Mouse (Mus musculus) heart, embryonic 10.5 days (tissue): Measurements from ENCODE around the gene Extl1. TPM values are rescaled to one million over a fixed set of nuclear protein-coding genes. Genes with fewer than 3 reads are reported as not detected.
A peak's percentile ranks its signal among the peaks of the same experiment; 100 is the strongest.

ENCODE experiments used
- DNase-seq: peaks from one replicate; pipeline ENCODE4 v3.0.0-alpha.2; 2017; ENCODE audit warnings: low spot score
- H3K27ac ChIP-seq: fragments of 300-500 bp; sonication (generic); 2 replicates; pipeline ENCODE4 v1.5.1; 2016; ENCODE audit warnings: mild to moderate bottlenecking
- H3K27me3 ChIP-seq: fragments of 300-500 bp; sonication (generic); 2 replicates; pipeline ENCODE4 v1.6.1; 2016; ENCODE audit warnings: mild to moderate bottlenecking; ENCODE audit not compliant: poor library complexity, insufficient read depth, severe bottlenecking
- H3K36me3 ChIP-seq: fragments of 300-500 bp; sonication (generic); 2 replicates; pipeline ENCODE4 v1.6.1; 2016; ENCODE audit warnings: mild to moderate bottlenecking, moderate library complexity
- H3K4me1 ChIP-seq: fragments of 300-500 bp; sonication (generic); 2 replicates; pipeline ENCODE4 v1.6.1; 2016; ENCODE audit warnings: mild to moderate bottlenecking
- H3K4me3 ChIP-seq: fragments of 300-500 bp; sonication (generic); 2 replicates; pipeline ENCODE4 v1.5.1; 2016; ENCODE audit warnings: mild to moderate bottlenecking, moderate library complexity
- H3K9me3 ChIP-seq: fragments of 300-500 bp; sonication (generic); 2 replicates; pipeline ENCODE4 v1.6.1; 2016; ENCODE audit warnings: mild to moderate bottlenecking, moderate library complexity
- WGBS: fragments of 180-500 bp; shearing (Covaris S2); methylation state at CpG from one replicate; pipeline ENCODE4 v1.1.7; 2016; 5-methylcytosine and 5-hydroxymethylcytosine counted together
- polyA plus RNA-seq: library from polyadenylated mRNA; unstranded; fragments of >200 nt; fragmentation: Nextera tagmentation; extraction: Ambion mirVana; gene quantifications from 2 replicates; pipeline ENCODE4 v1.2.1, GENCODE M21; 2016

Extl1 gene
- polyA plus RNA-seq, 1 experiment from 2014 or later: 1.9 TPM

GRCm38 (mm10) chr4:134378089-134378615 is 5.5 kb downstream of the Extl1 start:
- 32% methylated on average over 10 of the region's 10 CpGs for WGBS
- peaks cover 23% of the 10 kb centered on the region for H3K4me1 ChIP-seq
- no peak for DNase-seq
- H3K27ac ChIP-seq: peak overlapping the region; percentile 37; the same call in 1 of the 2 replicates
- H3K9me3 ChIP-seq: no peaks in the 10 kb centered on the region
- no peak overlapping the region for H3K4me3 ChIP-seq
- H3K36me3 ChIP-seq: no peaks in the 10 kb centered on the region
- H3K27me3 ChIP-seq: 0 out of 2 replicates have a peak, but pooled peaks cover 8% of the 10 kb centered on the region

GRCm38 (mm10) chr4:134374306-134374705 is 9.3 kb downstream of the Extl1 start:
- no peak for DNase-seq
- Histone ChIP-seq H3K27me3 (peaks cover 35% of the 10 kb centered on the region), H3K36me3 (no peaks in the 10 kb centered on the region), H3K4me3 (no peak overlapping the region), H3K9me3 (no peaks in the 10 kb centered on the region), H3K27ac (no peak overlapping the region), H3K4me1 (peaks cover 44% of the 10 kb centered on the region)
- WGBS: 50% methylated on average over 1 of the region's 1 CpGs

GRCm38 (mm10) chr4:134373295-134373694 is 10.4 kb downstream of the Extl1 start:
- Histone ChIP-seq H3K27me3 (peaks cover 45% of the 10 kb centered on the region), H3K9me3 (no peaks in the 10 kb centered on the region), H3K4me1 (peaks cover 36% of the 10 kb centered on the region), H3K36me3 (no peaks in the 10 kb centered on the region), H3K4me3 (no peak overlapping the region), H3K27ac (no peak overlapping the region)
- DNase-seq: no peak
- 83% methylated on average over 8 of the region's 8 CpGs for WGBS

GRCm38 (mm10) chr4:134372294-134372747 is 11.3 kb downstream of the Extl1 start:
- no peak for DNase-seq
- 0% methylated on average over 16 of the region's 16 CpGs for WGBS
- H3K4me1 ChIP-seq: peaks cover 30% of the 10 kb centered on the region
- H3K4me3 ChIP-seq: peak overlapping the region; percentile 71
- H3K27ac ChIP-seq: peak overlapping the region; percentile 72; the same call in 1 of the 2 replicates
- peaks cover 53% of the 10 kb centered on the region for H3K27me3 ChIP-seq
- H3K36me3 ChIP-seq: no peaks in the 10 kb centered on the region
- H3K9me3 ChIP-seq: no peaks in the 10 kb centered on the region

- H3K4me1 ChIP-seq: peaks cover 30% of the 10 kb centered on the region
- no peaks in the 10 kb centered on the region for H3K9me3 ChIP-seq
- WGBS: under 1% methylated on average over 17 of the region's 17 CpGs
- peaks cover 62% of the 10 kb centered on the region for H3K27me3 ChIP-seq
- DNase-seq: no peak
- H3K27ac ChIP-seq: peak overlapping the region; percentile 72
- H3K36me3 ChIP-seq: no peaks in the 10 kb centered on the region
- peak overlapping the region; percentile 71 for H3K4me3 ChIP-seq
Observed at GRCm38 (mm10) chr4:134371316-134371855, 12.3 kb downstream of the Extl1 start.

GRCm38 (mm10) chr4:134370649-134371221 is 12.9 kb downstream of the Extl1 start:
- peak overlapping the region; percentile 71 for H3K4me3 ChIP-seq
- no peak for DNase-seq
- WGBS: under 1% methylated on average over 18 of the region's 18 CpGs
- H3K27ac ChIP-seq: peak overlapping the region; percentile 72; the same call in 1 of the 2 replicates
- H3K4me1 ChIP-seq: peaks cover 30% of the 10 kb centered on the region
- no peaks in the 10 kb centered on the region for H3K9me3 ChIP-seq
- no peaks in the 10 kb centered on the region for H3K36me3 ChIP-seq
- H3K27me3 ChIP-seq: peaks cover 68% of the 10 kb centered on the region

- Histone ChIP-seq H3K27ac (no peak overlapping the region), H3K4me1 (peaks cover 37% of the 10 kb centered on the region), H3K27me3 (peaks cover 68% of the 10 kb centered on the region), H3K9me3 (no peaks in the 10 kb centered on the region), H3K36me3 (no peaks in the 10 kb centered on the region), H3K4me3 (no peak overlapping the region)
- DNase-seq: no peak
- 40% methylated on average over 5 of the region's 5 CpGs for WGBS
Observed at GRCm38 (mm10) chr4:134365280-134365679, 18.4 kb downstream of the Extl1 start.

- Histone ChIP-seq H3K4me1 (peaks cover 33% of the 10 kb centered on the region), H3K36me3 (no peaks in the 10 kb centered on the region), H3K4me3 (peak overlapping the region; percentile 31), H3K27me3 (peaks cover 64% of the 10 kb centered on the region), H3K27ac (peak overlapping the region; percentile 12; the same call in 1 of the 2 replicates), H3K9me3 (no peaks in the 10 kb centered on the region)
- WGBS: 22% methylated on average over 9 of the region's 9 CpGs
- DNase-seq: no peak
Observed at GRCm38 (mm10) chr4:134362586-134362985, 21.1 kb downstream of the Extl1 start.

- no peak overlapping the region for H3K27ac ChIP-seq
- WGBS: 61% methylated on average over 9 of the region's 9 CpGs
Observed at GRCm38 (mm10) chr4:134362124-134362523, 21.5 kb downstream of the Extl1 start.

GRCm38 (mm10) chr4:134361215-134361614 is 22.4 kb downstream of the Extl1 start:
- peaks cover 59% of the 10 kb centered on the region for H3K27me3 ChIP-seq

More at GRCm38 (mm10) chr4:134362124-134362523, 21.5 kb downstream of the Extl1 start:
- no peaks in the 10 kb centered on the region for H3K9me3 ChIP-seq
- H3K27me3 ChIP-seq: peaks cover 66% of the 10 kb centered on the region
- no peaks in the 10 kb centered on the region for H3K36me3 ChIP-seq
- H3K4me3 ChIP-seq: no peak overlapping the region
- peaks cover 37% of the 10 kb centered on the region for H3K4me1 ChIP-seq
- DNase-seq: no peak

GRCm38 (mm10) chr4:134359649-134360048 is 24.0 kb downstream of the Extl1 start:
- Histone ChIP-seq H3K9me3 (no peaks in the 10 kb centered on the region), H3K36me3 (no peaks in the 10 kb centered on the region), H3K27ac (no peak overlapping the region), H3K27me3 (peaks cover 43% of the 10 kb centered on the region), H3K4me3 (no peak overlapping the region), H3K4me1 (peaks cover 45% of the 10 kb centered on the region)
- no peak for DNase-seq
- 83% methylated on average over 6 of the region's 6 CpGs for WGBS

More at GRCm38 (mm10) chr4:134361215-134361614, 22.4 kb downstream of the Extl1 start:
- H3K4me1 ChIP-seq: peaks cover 45% of the 10 kb centered on the region
- peak overlapping the region; percentile 13; the same call in 1 of the 2 replicates for H3K27ac ChIP-seq
- H3K36me3 ChIP-seq: no peaks in the 10 kb centered on the region
- H3K4me3 ChIP-seq: no peak overlapping the region
- no peak for DNase-seq
- no peaks in the 10 kb centered on the region for H3K9me3 ChIP-seq
- 41% methylated on average over 5 of the region's 5 CpGs for WGBS

- 35% methylated on average over 17 of the region's 17 CpGs for WGBS
- no peaks in the 10 kb centered on the region for H3K36me3 ChIP-seq
- H3K4me1 ChIP-seq: peaks cover 57% of the 10 kb centered on the region
- peaks cover 33% of the 10 kb centered on the region for H3K27me3 ChIP-seq
- H3K4me3 ChIP-seq: peak overlapping the region; percentile 23; the same call in 1 of the 2 replicates
- H3K27ac ChIP-seq: no peak overlapping the region
- DNase-seq: no peak
- H3K9me3 ChIP-seq: no peaks in the 10 kb centered on the region
Observed at GRCm38 (mm10) chr4:134357461-134357771, 26.2 kb downstream of the Extl1 start.
